Mouse (Mus musculus) hindbrain, postnatal 0 days (tissue): ENCODE results near the gene Mipep. TPM values are rescaled to one million over a fixed set of nuclear protein-coding genes. Genes with fewer than 3 reads are reported as not detected.

ENCODE experiments used
- ATAC-seq: fragments of 200-750 bp; cut with Nextera tagmentation; 2 replicates; pipeline ENCODE4 v1.8.0; 2017; ENCODE audit warnings: mild to moderate bottlenecking, moderate TSS enrichment, moderate library complexity
- DNase-seq: peaks from one replicate; pipeline ENCODE4 v3.0.0-alpha.2; 2015; ENCODE audit warnings: low spot score
- H3K27ac ChIP-seq: fragments of 300-500 bp; sonication (generic); 2 replicates; pipeline ENCODE4 v1.5.1; 2014; ENCODE audit warnings: mild to moderate bottlenecking
- H3K27me3 ChIP-seq: fragments of 300-500 bp; sonication (generic); 2 replicates; pipeline ENCODE4 v1.6.1; 2014; ENCODE audit warnings: low read length, mixed read lengths; ENCODE audit not compliant: insufficient read depth
- H3K36me3 ChIP-seq: fragments of 300-500 bp; sonication (generic); 2 replicates; pipeline ENCODE4 v1.6.1; 2014; ENCODE audit warnings: low read length, mixed read lengths; ENCODE audit not compliant: insufficient read depth
- H3K4me1 ChIP-seq: fragments of 300-500 bp; sonication (generic); 2 replicates; pipeline ENCODE4 v1.6.1; 2014; ENCODE audit warnings: antibody characterized with exemption, low read length, mixed read lengths; ENCODE audit not compliant: insufficient read depth
- H3K4me2 ChIP-seq: fragments of 300-500 bp; sonication (generic); 2 replicates; pipeline ENCODE4 v1.6.1; 2014; ENCODE audit warnings: low read depth, mild to moderate bottlenecking, low read length, moderate library complexity, mixed read lengths
- H3K4me3 ChIP-seq: fragments of 300-500 bp; sonication (generic); 2 replicates; pipeline ENCODE4 v1.5.1; 2014; ENCODE audit warnings: low read length
- H3K9ac ChIP-seq: fragments of 300-500 bp; sonication (generic); replicated peaks from 2 replicates; pipeline ENCODE4 v1.6.1; 2014; ENCODE audit warnings: mild to moderate bottlenecking, low read length, moderate library complexity, mixed read lengths
- H3K9me3 ChIP-seq: fragments of 300-500 bp; sonication (generic); 2 replicates; pipeline ENCODE4 v1.6.1; 2016; ENCODE audit warnings: low read length, mixed read lengths
- CTCF ChIP-seq: IDR thresholded peaks from 2 replicates; pipeline ENCODE4 v1.5.1; 2016; ENCODE audit warnings: antibody characterized with exemption, control low read depth, low read depth
- WGBS: fragments of 180-500 bp; shearing (Covaris S2); extraction: QIAGEN DNeasy Blood & Tissue Kit; methylation state at CpG from one replicate; pipeline ENCODE4 v1.1.7; 2014; 5-methylcytosine and 5-hydroxymethylcytosine counted together
- polyA plus RNA-seq: library from polyadenylated mRNA; unstranded; fragments of >200 nt; fragmentation: Nextera tagmentation; extraction: Ambion mirVana; gene quantifications from 2 replicates; pipeline ENCODE4 v1.2.1, GENCODE M21; 2015
- total RNA-seq: library from RNA; depleted of rRNA; stranded (reverse); fragments of >200 nt; gene quantifications from 2 replicates; pipeline ENCODE4 v1.2.3, GENCODE M21; 2014

Gene Mipep
- total and polyA plus RNA-seq, 2 experiments from 2014 or later, result 17.5 to 31.7 TPM

DNA sequence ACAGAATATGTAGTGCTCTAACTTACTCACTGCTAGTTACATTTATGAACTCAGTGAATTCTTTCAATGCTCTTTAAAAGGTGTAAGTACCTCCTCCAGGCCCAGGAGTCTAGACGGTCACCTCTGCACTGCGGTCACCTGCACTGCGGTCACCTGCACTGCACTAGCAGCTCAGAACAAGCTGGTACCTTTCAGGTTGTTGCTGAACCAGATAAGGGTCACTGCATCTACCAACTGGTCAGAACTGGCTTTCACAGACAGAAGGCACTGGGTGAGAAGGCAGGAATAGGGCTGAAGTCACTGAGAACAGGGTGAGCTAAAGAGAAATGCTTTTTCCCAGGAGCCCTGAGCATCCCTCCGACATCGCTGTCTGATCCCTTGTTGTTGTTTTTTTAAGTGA is 29.7 kb upstream of the Mipep start:
- no peak overlapping the region for H3K4me2 ChIP-seq
- no peak overlapping the region for H3K4me3 ChIP-seq
- ATAC-seq (no peak), DNase-seq (no peak)
- H3K27me3 ChIP-seq, result no peaks in the 10 kb centered on the region
- WGBS, result 91% methylated on average over 5 of the region's 5 CpGs
- no peak overlapping the region for H3K27ac ChIP-seq
- no peak for TF ChIP-seq CTCF
- H3K9me3 ChIP-seq, result no peaks in the 10 kb centered on the region
- H3K36me3 ChIP-seq, result peaks cover 10% of the 10 kb centered on the region; the same call in 1 of the 2 replicates
- H3K4me1 ChIP-seq, result 0 out of 2 replicates have a peak, but pooled peaks cover 3% of the 10 kb centered on the region
- no peak overlapping the region for H3K9ac ChIP-seq

DNA sequence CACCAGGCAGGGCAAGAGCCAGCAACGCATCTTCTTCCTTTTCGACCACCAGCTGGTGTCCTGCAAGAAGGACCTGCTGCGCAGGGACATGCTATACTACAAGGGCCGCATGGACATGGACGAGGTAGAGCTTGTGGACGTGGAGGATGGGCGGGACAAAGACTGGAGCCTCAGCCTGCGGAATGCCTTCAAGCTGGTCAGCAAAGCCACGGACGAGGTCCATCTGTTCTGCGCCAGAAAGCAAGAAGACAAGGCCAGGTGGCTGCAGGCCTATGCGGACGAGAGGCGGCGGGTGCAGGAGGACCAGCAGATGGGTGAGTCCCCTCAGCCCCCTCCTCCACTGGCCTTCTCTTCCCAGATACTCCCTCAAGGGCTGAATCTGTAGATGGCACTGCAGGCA is 28.1 kb upstream of the Mipep start:
- no peak for TF ChIP-seq CTCF
- Histone ChIP-seq H3K27me3 (no peaks in the 10 kb centered on the region), H3K9ac (no peak overlapping the region), H3K4me1 (0 out of 2 replicates have a peak, but pooled peaks cover 3% of the 10 kb centered on the region), H3K9me3 (no peaks in the 10 kb centered on the region), H3K4me2 (no peak overlapping the region), H3K27ac (no peak overlapping the region), H3K36me3 (peaks cover 14% of the 10 kb centered on the region; the same call in 1 of the 2 replicates), H3K4me3 (no peak overlapping the region)
- DNase-seq (peak; percentile 48), ATAC-seq (peak; percentile 55)
- 86% methylated on average over 15 of the region's 15 CpGs for WGBS

DNA sequence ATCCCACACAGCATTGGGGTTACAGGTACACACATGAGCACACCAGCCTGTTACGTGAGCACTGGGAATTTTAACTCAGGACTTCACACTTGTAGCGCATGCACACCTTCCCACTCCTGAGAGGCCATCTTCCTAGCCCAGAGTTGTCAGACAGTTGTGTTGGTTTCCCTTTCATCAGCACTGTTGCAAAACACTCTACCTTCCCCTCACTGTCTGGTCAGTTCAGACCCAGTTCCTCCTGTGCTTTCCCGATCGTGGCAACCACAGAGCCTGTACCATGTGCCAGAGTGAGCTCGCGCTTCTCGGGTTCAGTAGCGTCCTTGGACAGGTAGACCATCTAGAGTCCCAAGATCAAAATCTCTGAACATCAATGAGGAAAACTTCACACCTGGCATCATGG is 27.1 kb upstream of the Mipep start:
- Histone ChIP-seq H3K27me3 (no peaks in the 10 kb centered on the region), H3K9ac (no peak overlapping the region), H3K36me3 (peaks cover 18% of the 10 kb centered on the region; the same call in 1 of the 2 replicates), H3K4me1 (0 out of 2 replicates have a peak, but pooled peaks cover 3% of the 10 kb centered on the region), H3K4me2 (no peak overlapping the region), H3K27ac (no peak overlapping the region), H3K9me3 (no peaks in the 10 kb centered on the region), H3K4me3 (no peak overlapping the region)
- ATAC-seq, result no peak
- TF ChIP-seq CTCF, result no peak
- WGBS, result 94% methylated on average over 8 of the region's 8 CpGs
- no peak for DNase-seq

DNA sequence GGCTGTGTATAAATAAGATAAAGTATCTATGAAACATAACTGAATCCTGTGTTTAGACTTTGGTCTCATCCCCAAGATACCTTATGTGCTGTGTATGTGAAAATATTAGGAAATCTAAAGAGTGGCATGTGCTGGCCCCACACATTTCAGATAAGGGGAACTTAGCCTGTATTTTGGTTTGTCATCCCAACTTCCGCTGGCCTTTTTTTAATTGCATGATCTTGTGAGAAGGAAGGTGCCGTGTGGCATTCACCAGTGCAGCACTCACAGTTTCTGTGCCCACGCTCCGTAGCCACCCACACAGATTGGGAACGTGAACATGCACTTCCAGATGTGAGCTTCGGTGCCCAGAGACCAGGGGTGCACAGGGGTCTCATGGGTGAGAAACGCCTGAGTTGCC is 26.7 kb upstream of the Mipep start:
- H3K4me2 ChIP-seq, result no peak overlapping the region
- DNase-seq (no peak), ATAC-seq (no peak)
- H3K4me3 ChIP-seq, result no peak overlapping the region
- 94% methylated on average over 7 of the region's 7 CpGs for WGBS
- no peak overlapping the region for H3K27ac ChIP-seq
- H3K9me3 ChIP-seq, result no peaks in the 10 kb centered on the region
- H3K27me3 ChIP-seq, result no peaks in the 10 kb centered on the region
- no peak for TF ChIP-seq CTCF
- H3K36me3 ChIP-seq, result peaks cover 18% of the 10 kb centered on the region; the same call in 1 of the 2 replicates
- H3K4me1 ChIP-seq, result 0 out of 2 replicates have a peak, but pooled peaks cover 3% of the 10 kb centered on the region
- H3K9ac ChIP-seq, result no peak overlapping the region

DNA sequence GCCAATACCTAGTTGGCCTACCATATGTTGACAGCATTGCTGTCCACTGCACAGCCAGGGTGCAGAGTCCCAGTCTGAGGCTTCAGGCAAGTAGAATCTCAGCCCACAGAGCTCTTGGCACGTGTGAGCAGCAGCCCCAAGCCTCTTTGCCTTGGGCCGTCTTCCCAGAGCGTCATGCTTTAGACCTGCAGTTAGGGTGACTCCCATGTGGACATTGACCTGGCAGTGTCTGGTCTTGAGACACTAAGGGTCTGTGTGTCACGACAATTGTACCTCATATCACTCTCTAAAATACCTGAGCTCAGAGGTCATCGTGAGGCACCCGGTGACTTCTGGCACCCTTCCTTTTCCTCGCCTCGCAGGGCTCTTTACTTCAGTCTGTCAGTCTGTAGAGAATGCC is 25.3 kb upstream of the Mipep start:
- H3K4me1 ChIP-seq, result 0 out of 2 replicates have a peak, but pooled peaks cover 3% of the 10 kb centered on the region
- no peak for DNase-seq
- no peak overlapping the region for H3K4me3 ChIP-seq
- H3K9me3 ChIP-seq, result no peaks in the 10 kb centered on the region
- peaks cover 18% of the 10 kb centered on the region; the same call in 1 of the 2 replicates for H3K36me3 ChIP-seq
- 94% methylated on average over 8 of the region's 8 CpGs for WGBS
- no peak overlapping the region for H3K27ac ChIP-seq
- H3K9ac ChIP-seq, result no peak overlapping the region
- TF ChIP-seq CTCF, result no peak
- H3K27me3 ChIP-seq, result no peaks in the 10 kb centered on the region
- no peak for ATAC-seq
- no peak overlapping the region for H3K4me2 ChIP-seq

DNA sequence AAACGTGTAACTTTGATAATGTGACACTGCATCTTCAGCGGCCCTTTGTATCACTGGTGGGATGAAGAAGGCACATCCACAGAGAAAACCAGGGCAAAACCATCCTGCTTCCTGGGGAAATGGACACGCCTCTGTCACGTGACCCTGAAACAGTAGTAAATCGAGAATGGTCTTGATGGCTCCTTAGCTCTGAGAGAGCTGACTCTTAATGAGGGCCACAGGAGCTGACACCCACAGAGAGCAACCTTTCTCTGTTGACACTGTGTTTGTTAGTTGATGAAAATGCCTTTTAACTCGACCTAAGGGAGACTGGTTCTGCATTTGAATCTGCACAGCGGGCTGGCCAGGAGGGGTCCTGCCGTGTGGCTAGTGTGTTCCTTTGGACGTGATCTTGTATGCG is 22.6 kb upstream of the Mipep start:
- no peak overlapping the region for H3K4me2 ChIP-seq
- H3K4me3 ChIP-seq, result no peak overlapping the region
- TF ChIP-seq CTCF, result no peak
- H3K36me3 ChIP-seq, result peaks cover 12% of the 10 kb centered on the region; the same call in 1 of the 2 replicates
- DNase-seq (no peak), ATAC-seq (no peak)
- 63% methylated on average over 10 of the region's 10 CpGs for WGBS
- H3K9me3 ChIP-seq, result no peaks in the 10 kb centered on the region
- H3K9ac ChIP-seq, result no peak overlapping the region
- H3K4me1 ChIP-seq, result no peaks in the 10 kb centered on the region
- H3K27ac ChIP-seq, result no peak overlapping the region
- no peaks in the 10 kb centered on the region for H3K27me3 ChIP-seq

DNA sequence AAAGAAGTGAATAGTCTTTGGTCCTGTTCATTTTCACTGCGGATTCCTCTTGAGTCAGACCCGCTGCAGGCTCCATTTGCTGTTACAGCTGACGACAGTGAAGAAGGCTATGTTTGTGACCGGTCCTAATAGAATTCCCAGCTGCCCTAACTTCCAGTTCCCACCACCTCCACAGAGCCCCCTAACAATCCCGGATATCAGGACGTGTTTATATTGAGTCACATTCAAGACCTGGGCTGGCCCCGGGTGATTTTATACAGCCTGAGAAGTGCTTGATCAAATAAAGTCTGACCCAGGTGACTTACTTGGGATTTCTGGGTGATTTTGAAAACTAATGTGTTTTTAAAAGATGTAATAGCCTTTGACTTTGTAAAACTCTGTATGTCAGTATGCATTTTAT is 21.6 kb upstream of the Mipep start:
- no peak for TF ChIP-seq CTCF
- no peaks in the 10 kb centered on the region for H3K27me3 ChIP-seq
- no peaks in the 10 kb centered on the region for H3K9me3 ChIP-seq
- DNase-seq (no peak), ATAC-seq (no peak)
- no peak overlapping the region for H3K9ac ChIP-seq
- H3K36me3 ChIP-seq, result peaks cover 7% of the 10 kb centered on the region; the same call in 1 of the 2 replicates
- WGBS, result 76% methylated on average over 7 of the region's 7 CpGs
- no peak overlapping the region for H3K27ac ChIP-seq
- no peak overlapping the region for H3K4me2 ChIP-seq
- H3K4me3 ChIP-seq, result no peak overlapping the region
- H3K4me1 ChIP-seq, result no peaks in the 10 kb centered on the region
